Mouse (Mus musculus) kidney, adult 2 months (tissue): Measurements from ENCODE around the gene Foxe3.

Experiments used
- CTCF ChIP-seq: fragments of 200-500 bp; conservative IDR thresholded peaks from 2 replicates; pipeline ENCODE4 v1.5.1; 2011; ENCODE audit warnings: low read depth, mild to moderate bottlenecking, control low read depth, low read length, moderate library complexity, mixed read lengths; ENCODE audit not compliant: insufficient read depth, insufficient read length
- POLR2A ChIP-seq: fragments of 200-500 bp; IDR thresholded peaks from one replicate; pipeline ENCODE4 v1.6.1; 2011; ENCODE audit warnings: low read depth, low read length, control low read depth

DNA sequence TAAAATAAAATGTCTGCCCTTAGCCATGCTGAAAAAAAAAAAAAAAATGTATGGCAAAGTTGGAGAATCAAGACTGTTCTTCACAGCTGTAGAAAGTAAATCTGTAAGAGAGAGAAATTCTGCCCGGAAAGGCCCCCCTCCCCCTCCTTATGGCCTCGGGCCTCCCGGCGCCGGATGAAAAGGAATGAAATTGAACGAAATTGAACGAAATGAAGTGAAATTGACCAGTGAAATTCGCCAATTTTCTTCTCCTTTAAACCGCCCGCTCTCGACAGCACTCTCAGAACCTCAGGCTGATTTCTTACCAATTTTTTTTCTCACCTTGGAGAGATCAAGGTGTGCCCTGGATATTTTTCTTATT is 22.4 kb downstream of the Foxe3 start:
- no peak for TF ChIP-seq CTCF
- no peak for TF ChIP-seq POLR2A
